Mouse (Mus musculus): Measurements from ENCODE around the gene Sgcb. TPM values are rescaled to one million over a fixed set of nuclear protein-coding genes. Genes with fewer than 3 reads are reported as not detected.

Sgcb gene
- total RNA-seq, 1 experiment, result 4.3 TPM

DNA sequence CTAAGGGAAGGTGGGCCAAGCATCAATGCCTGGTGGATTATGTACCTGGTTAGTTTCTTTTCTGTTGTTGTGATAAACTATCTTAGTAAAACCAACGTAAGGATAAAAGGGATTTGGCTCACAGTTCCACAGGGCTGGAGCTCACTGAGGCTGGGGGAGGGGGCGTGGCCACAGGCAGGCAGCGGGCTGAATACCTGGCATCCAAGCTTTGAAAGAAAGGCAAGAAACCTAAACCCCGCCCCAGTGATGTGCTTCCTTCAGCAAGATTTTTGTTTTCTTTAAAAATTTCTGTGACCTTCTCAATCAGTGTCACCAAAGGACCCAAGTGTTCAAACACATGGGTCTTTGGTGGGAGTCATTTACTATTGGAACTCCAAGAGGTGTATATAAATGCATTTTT, 20.0 kb downstream of the Sgcb start:
- TF ChIP-seq CHD2 (IDR thresholded peaks at IDR 0.05; ENCODE audit: low read depth, low read length), result no peak
- in situ Hi-C loops (cut with MboI; ENCODE audit: low sequenced_read_pairs in 2 of 2, unreplicated experiment in 2 of 2), result no loop called here
- H3K4me3 ChIP-seq (ENCODE audit: insufficient read depth in 1 of 2, low read depth in 1 of 2, low read length in 2 of 2, poor library complexity in 1 of 2, severe bottlenecking in 1 of 2), result no peak overlapping the region
- H3K9ac ChIP-seq (ENCODE audit: insufficient read depth, low read depth, low read length, poor library complexity, severe bottlenecking), result no peak overlapping the region
- H3K9me3 ChIP-seq (ENCODE audit: control insufficient read depth, insufficient read depth, low read depth, low read length), result no peaks in the 10 kb centered on the region
- H3K27ac ChIP-seq (ENCODE audit: insufficient read depth, low read depth, low read length, poor library complexity, severe bottlenecking), result no peak overlapping the region
- DNase-seq (ENCODE audit: low read depth, low spot score), result no peak
- no peaks in the 10 kb centered on the region for H3K4me1 ChIP-seq (ENCODE audit: control insufficient read depth in 2 of 2, insufficient read depth in 2 of 2, low read length in 2 of 2, poor library complexity in 1 of 2)
- no peaks in the 10 kb centered on the region for H3K36me3 ChIP-seq (ENCODE audit: control insufficient read depth, insufficient read depth, low read length, poor library complexity, severe bottlenecking)

DNA sequence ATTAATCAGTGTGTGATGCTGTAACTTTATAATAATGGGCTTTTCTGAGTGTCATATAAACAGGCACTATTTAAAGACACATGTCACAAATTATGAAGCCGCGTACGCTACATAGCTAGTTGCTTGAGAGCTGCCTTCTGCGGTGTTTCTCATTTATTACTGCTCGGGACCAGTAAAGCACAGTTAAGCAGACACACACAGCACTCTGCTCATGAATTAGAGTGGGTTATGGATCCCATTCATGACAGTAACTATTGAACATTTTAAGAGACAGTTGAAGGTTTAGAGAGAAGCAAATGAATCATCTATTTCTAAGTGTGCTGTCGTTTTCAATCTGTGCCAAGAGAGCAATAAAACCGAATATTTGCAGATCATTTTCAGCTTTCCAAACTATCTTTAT, 20.7 kb downstream of the Sgcb start:
- H3K4me3 ChIP-seq (ENCODE audit: insufficient read depth in 1 of 2, low read depth in 1 of 2, low read length in 2 of 2, poor library complexity in 1 of 2, severe bottlenecking in 1 of 2), result no peak overlapping the region
- no peak overlapping the region for H3K27ac ChIP-seq (ENCODE audit: insufficient read depth, low read depth, low read length, poor library complexity, severe bottlenecking)
- H3K9me3 ChIP-seq (ENCODE audit: control insufficient read depth, insufficient read depth, low read depth, low read length), result no peaks in the 10 kb centered on the region
- no peak for TF ChIP-seq MAFK (IDR thresholded peaks at IDR 0.05; ENCODE audit: insufficient read depth, low read depth, low read length)
- TF ChIP-seq HCFC1 (IDR thresholded peaks at IDR 0.05; ENCODE audit: borderline replicate concordance, insufficient read depth, low read length), result no peak
- no peak for TF ChIP-seq ZNF384 (IDR thresholded peaks at IDR 0.05; ENCODE audit: low read depth, low read length)
- TF ChIP-seq CHD2 (IDR thresholded peaks at IDR 0.05; ENCODE audit: low read depth, low read length), result no peak
- no peak for TF ChIP-seq ZC3H11A (IDR thresholded peaks at IDR 0.05; ENCODE audit: borderline replicate concordance, low read depth, low read length)
- DNase-seq (ENCODE audit: low read depth, low spot score), result no peak
- H3K4me1 ChIP-seq (ENCODE audit: control insufficient read depth in 2 of 2, insufficient read depth in 2 of 2, low read length in 2 of 2, poor library complexity in 1 of 2), result no peaks in the 10 kb centered on the region
- H3K36me3 ChIP-seq (ENCODE audit: control insufficient read depth, insufficient read depth, low read length, poor library complexity, severe bottlenecking), result no peaks in the 10 kb centered on the region
- H3K9ac ChIP-seq (ENCODE audit: insufficient read depth, low read depth, low read length, poor library complexity, severe bottlenecking), result no peak overlapping the region
- in situ Hi-C loops (cut with MboI; ENCODE audit: low sequenced_read_pairs in 2 of 2, unreplicated experiment in 2 of 2), result no loop called here

DNA sequence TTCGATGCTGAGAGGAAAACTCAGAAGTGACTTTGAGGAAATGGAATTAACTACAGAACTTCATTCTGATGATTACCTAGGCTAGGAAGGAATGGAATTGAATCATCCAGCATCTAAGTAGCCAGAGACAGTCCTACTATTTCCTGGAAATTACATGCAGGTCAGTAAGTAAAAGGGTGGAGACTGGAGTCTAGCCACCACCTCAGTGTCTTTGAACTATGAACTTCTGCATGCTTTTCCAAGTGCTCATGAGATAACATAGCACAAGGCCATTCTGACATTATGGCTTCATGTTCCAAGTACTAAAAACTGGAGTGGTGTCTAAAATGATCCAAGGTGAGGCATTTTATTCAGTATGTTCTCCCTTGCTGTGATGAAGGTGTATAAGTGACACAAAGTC, 22.1 kb downstream of the Sgcb start:
- H3K4me1 ChIP-seq (ENCODE audit: control insufficient read depth in 2 of 2, insufficient read depth in 2 of 2, low read length in 2 of 2, poor library complexity in 1 of 2), result no peaks in the 10 kb centered on the region
- no peaks in the 10 kb centered on the region for H3K9me3 ChIP-seq (ENCODE audit: control insufficient read depth, insufficient read depth, low read depth, low read length)
- H3K4me3 ChIP-seq (ENCODE audit: insufficient read depth in 1 of 2, low read depth in 1 of 2, low read length in 2 of 2, poor library complexity in 1 of 2, severe bottlenecking in 1 of 2), result no peak overlapping the region
- no peak for DNase-seq (ENCODE audit: low read depth, low spot score)
- H3K27ac ChIP-seq (ENCODE audit: insufficient read depth, low read depth, low read length, poor library complexity, severe bottlenecking), result no peak overlapping the region
- in situ Hi-C loops (cut with MboI; ENCODE audit: low sequenced_read_pairs in 2 of 2, unreplicated experiment in 2 of 2), result no loop called here
- no peak overlapping the region for H3K9ac ChIP-seq (ENCODE audit: insufficient read depth, low read depth, low read length, poor library complexity, severe bottlenecking)
- no peaks in the 10 kb centered on the region for H3K36me3 ChIP-seq (ENCODE audit: control insufficient read depth, insufficient read depth, low read length, poor library complexity, severe bottlenecking)
- no peak for TF ChIP-seq HCFC1 (IDR thresholded peaks at IDR 0.05; ENCODE audit: borderline replicate concordance, insufficient read depth, low read length)
- no peak for TF ChIP-seq ZC3H11A (IDR thresholded peaks at IDR 0.05; ENCODE audit: borderline replicate concordance, low read depth, low read length)
- no peak for TF ChIP-seq MAFK (IDR thresholded peaks at IDR 0.05; ENCODE audit: insufficient read depth, low read depth, low read length)
- no peak for TF ChIP-seq ZNF384 (IDR thresholded peaks at IDR 0.05; ENCODE audit: low read depth, low read length)
- TF ChIP-seq CHD2 (IDR thresholded peaks at IDR 0.05; ENCODE audit: low read depth, low read length), result no peak

DNA sequence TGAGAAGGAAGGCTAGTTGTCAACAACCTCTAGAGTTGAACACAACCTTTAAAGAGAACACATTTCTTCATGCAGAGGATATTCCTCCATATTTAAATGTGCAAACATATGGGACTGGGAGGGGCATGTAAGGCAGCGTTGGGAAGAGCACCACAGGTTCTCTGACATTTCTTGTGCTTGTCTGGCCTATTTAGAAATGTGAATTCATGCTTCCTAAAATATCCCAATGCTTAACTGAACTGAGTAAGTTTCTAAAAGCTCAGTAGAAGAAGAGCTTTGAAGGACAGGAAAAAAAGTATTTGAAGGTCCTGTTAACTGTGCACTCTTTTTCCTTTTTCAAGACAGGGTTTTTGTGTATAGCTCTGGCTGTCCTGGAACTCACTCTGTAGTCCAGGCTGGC, 28.6 kb downstream of the Sgcb start:
- H3K9ac ChIP-seq (ENCODE audit: insufficient read depth, low read depth, low read length, poor library complexity, severe bottlenecking), result no peak overlapping the region
- no peak overlapping the region for H3K27ac ChIP-seq (ENCODE audit: insufficient read depth, low read depth, low read length, poor library complexity, severe bottlenecking)
- in situ Hi-C loops (cut with MboI; ENCODE audit: low sequenced_read_pairs in 2 of 2, unreplicated experiment in 2 of 2), result no loop called here
- H3K36me3 ChIP-seq (ENCODE audit: control insufficient read depth, insufficient read depth, low read length, poor library complexity, severe bottlenecking), result no peaks in the 10 kb centered on the region
- TF ChIP-seq MAFK (IDR thresholded peaks at IDR 0.05; ENCODE audit: insufficient read depth, low read depth, low read length) (no peak), HCFC1 (IDR thresholded peaks at IDR 0.05; ENCODE audit: borderline replicate concordance, insufficient read depth, low read length) (no peak), CHD2 (IDR thresholded peaks at IDR 0.05; ENCODE audit: low read depth, low read length) (no peak), ZC3H11A (IDR thresholded peaks at IDR 0.05; ENCODE audit: borderline replicate concordance, low read depth, low read length) (no peak)
- H3K4me1 ChIP-seq (ENCODE audit: control insufficient read depth in 2 of 2, insufficient read depth in 2 of 2, low read length in 2 of 2, poor library complexity in 1 of 2), result no peaks in the 10 kb centered on the region
- H3K4me3 ChIP-seq (ENCODE audit: insufficient read depth in 1 of 2, low read depth in 1 of 2, low read length in 2 of 2, poor library complexity in 1 of 2, severe bottlenecking in 1 of 2), result no peak overlapping the region
- H3K9me3 ChIP-seq (ENCODE audit: control insufficient read depth, insufficient read depth, low read depth, low read length), result no peaks in the 10 kb centered on the region
- no peak for DNase-seq (ENCODE audit: low read depth, low spot score)

DNA sequence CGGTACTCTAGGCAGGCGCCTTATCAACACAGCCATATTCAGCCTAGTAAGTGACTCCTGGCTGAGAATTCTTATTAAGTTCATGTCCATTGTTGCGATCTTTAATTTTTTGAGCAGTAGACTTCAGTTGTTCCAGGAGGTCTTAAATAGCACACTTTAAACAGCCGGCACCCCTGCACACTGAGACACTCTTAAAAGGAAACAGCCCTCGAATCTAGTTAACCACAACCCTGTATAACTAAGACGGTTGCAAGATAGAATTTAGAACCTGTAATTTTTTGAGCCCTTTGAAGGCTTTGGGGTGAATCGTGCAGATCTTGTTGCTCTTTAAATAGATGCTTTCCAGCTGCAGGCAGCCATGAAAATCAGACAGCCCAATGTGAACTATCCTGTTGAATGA, 32.4 kb downstream of the Sgcb start:
- TF ChIP-seq ZC3H11A (IDR thresholded peaks at IDR 0.05; ENCODE audit: borderline replicate concordance, low read depth, low read length), result no peak
- no peak for TF ChIP-seq HCFC1 (IDR thresholded peaks at IDR 0.05; ENCODE audit: borderline replicate concordance, insufficient read depth, low read length)
- TF ChIP-seq ZNF384 (IDR thresholded peaks at IDR 0.05; ENCODE audit: low read depth, low read length), result no peak
- TF ChIP-seq MAFK (IDR thresholded peaks at IDR 0.05; ENCODE audit: insufficient read depth, low read depth, low read length), result no peak
- TF ChIP-seq CHD2 (IDR thresholded peaks at IDR 0.05; ENCODE audit: low read depth, low read length), result no peak
- Histone ChIP-seq H3K36me3 (ENCODE audit: control insufficient read depth, insufficient read depth, low read length, poor library complexity, severe bottlenecking) (no peaks in the 10 kb centered on the region), H3K4me1 (ENCODE audit: control insufficient read depth in 2 of 2, insufficient read depth in 2 of 2, low read length in 2 of 2, poor library complexity in 1 of 2) (no peaks in the 10 kb centered on the region), H3K27ac (ENCODE audit: insufficient read depth, low read depth, low read length, poor library complexity, severe bottlenecking) (no peak overlapping the region), H3K4me3 (ENCODE audit: insufficient read depth in 1 of 2, low read depth in 1 of 2, low read length in 2 of 2, poor library complexity in 1 of 2, severe bottlenecking in 1 of 2) (no peak overlapping the region), H3K9ac (ENCODE audit: insufficient read depth, low read depth, low read length, poor library complexity, severe bottlenecking) (no peak overlapping the region), H3K9me3 (ENCODE audit: control insufficient read depth, insufficient read depth, low read depth, low read length) (no peaks in the 10 kb centered on the region)
- in situ Hi-C loops (cut with MboI; ENCODE audit: low sequenced_read_pairs in 2 of 2, unreplicated experiment in 2 of 2), result no loop called here
- no peak for DNase-seq (ENCODE audit: low read depth, low spot score)

All from ES-E14 (cell line).